Mouse (Mus musculus) thymus, adult 18-20 months (tissue): ENCODE data around the gene Ccdc97.
"Not testable (repeated sequence)": the region's sequence is repeated elsewhere in the genome, so short reads cannot be mapped to it uniquely, and the experiment has no call there.

Experiments used
- DNase-seq, 2 experiments: peaks; one replicate each; pipeline ENCODE4 v3.0.0; 2022; ENCODE audit warnings: mixed read lengths in 2 of 2

Gene Ccdc97

GRCm38 (mm10) chr7:25718788-25719417 lies at the start of gene Ccdc97:
TSS of gene Ccdc97 (minus strand) at chr7:25719088.
- peak; percentile 80 to 90 for DNase-seq

GRCm38 (mm10) chr7:25768229-25768628 lies 49.3 kb upstream of the Ccdc97 start:
- DNase-seq, result no peak

- DNase-seq, result no peak
These were observed 47.2 kb upstream of the Ccdc97 start for GRCm38 (mm10) chr7:25766108-25766507.

GRCm38 (mm10) chr7:25764221-25764620 lies 45.3 kb upstream of the Ccdc97 start:
- DNase-seq, result no peak

- DNase-seq, result no peak
These were observed 44.8 kb upstream of the Ccdc97 start for GRCm38 (mm10) chr7:25763678-25764077.

- no peak for DNase-seq
These were observed 42.5 kb upstream of the Ccdc97 start for GRCm38 (mm10) chr7:25761354-25761753.

- DNase-seq, result peak; percentile 71 to 80
These were observed 37.1 kb upstream of the Ccdc97 start for GRCm38 (mm10) chr7:25756011-25756410.

GRCm38 (mm10) chr7:25755468-25755833 lies 36.6 kb upstream of the Ccdc97 start:
- peak; percentile 39 to 72 for DNase-seq

GRCm38 (mm10) chr7:25754738-25755467 lies 36.0 kb upstream of the Ccdc97 start, which contains the start of gene Hnrnpul1:
TSS of gene Hnrnpul1 (minus strand) at chr7:25754757.
- DNase-seq, result peak; percentile 97 to 99

- DNase-seq, result no peak
These were observed 35.5 kb upstream of the Ccdc97 start for GRCm38 (mm10) chr7:25754439-25754737.

GRCm38 (mm10) chr7:25753643-25754438 lies 35.0 kb upstream of the Ccdc97 start:
- peak in 1 of 2 experiments; percentile 26 for DNase-seq

- DNase-seq, result no peak
These were observed 34.2 kb upstream of the Ccdc97 start for GRCm38 (mm10) chr7:25753076-25753475.

- DNase-seq, result no peak
These were observed 28.0 kb upstream of the Ccdc97 start for GRCm38 (mm10) chr7:25746844-25747243.

GRCm38 (mm10) chr7:25738277-25738676 lies 19.4 kb upstream of the Ccdc97 start:
- no peak for DNase-seq

GRCm38 (mm10) chr7:25736920-25737319 lies 18.0 kb upstream of the Ccdc97 start:
- DNase-seq, result no peak

GRCm38 (mm10) chr7:25734991-25735390 lies 16.1 kb upstream of the Ccdc97 start:
- no peak for DNase-seq

GRCm38 (mm10) chr7:25731294-25732055 lies 12.6 kb upstream of the Ccdc97 start:
- no peak for DNase-seq

GRCm38 (mm10) chr7:25729862-25730261 lies 11.0 kb upstream of the Ccdc97 start:
- DNase-seq, result no peak

GRCm38 (mm10) chr7:25729396-25729795 lies 10.5 kb upstream of the Ccdc97 start:
- no peak for DNase-seq

GRCm38 (mm10) chr7:25727800-25728199 lies 8.9 kb upstream of the Ccdc97 start:
- no peak for DNase-seq

- DNase-seq, result no peak
These were observed 7.0 kb upstream of the Ccdc97 start for GRCm38 (mm10) chr7:25725886-25726285.

- DNase-seq, result not testable (repeated sequence)
These were observed 2.9 kb upstream of the Ccdc97 start for GRCm38 (mm10) chr7:25721776-25722175.

- no peak for DNase-seq
These were observed 1.9 kb upstream of the Ccdc97 start for GRCm38 (mm10) chr7:25720760-25721159.
